Comparison of ENCODE assay signal across 22 mouse cellular contexts in the genomic region with DNA sequence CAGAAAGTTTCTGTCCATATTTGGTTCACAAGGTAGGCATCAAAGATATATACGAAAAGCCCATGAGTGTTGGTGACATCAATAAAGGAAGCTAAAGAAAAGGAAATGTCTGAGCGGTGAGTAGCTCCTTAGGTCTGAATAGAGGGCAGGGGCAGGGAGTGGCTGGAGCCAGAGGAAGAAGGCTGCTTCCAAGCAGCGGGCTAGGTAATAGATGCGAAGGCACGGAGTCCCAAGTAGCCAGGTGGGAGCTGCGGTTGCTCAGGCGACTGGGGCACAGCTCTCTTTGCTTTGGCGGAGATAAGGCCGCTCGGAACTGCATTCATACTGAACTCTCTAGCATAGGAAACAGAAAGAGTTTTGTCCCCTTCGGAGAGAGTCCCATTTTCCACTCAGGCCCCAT.
DNase-seq lines count a peak whose midpoint lies in the region; ATAC-seq and TF ChIP-seq lines count a peak whose summit lies in the region.
"Had no signal": no experiment of that assay in that cellular context is flagged by ENCODE, and none has a peak within 500 bp of the region (broad histone marks: within the 10 kb centered on the region; RNA-seq: fewer than 3 reads in every experiment).

No protein-coding gene starts in this region.

- no peak for TF ChIP-seq CTCF in lung, embryonic 14.5 days (IDR thresholded peaks at IDR 0.05; ENCODE audit: low read depth)
- no peak for TF ChIP-seq CTCF in stomach, postnatal 0 days (IDR thresholded peaks at IDR 0.05; ENCODE audit: low read depth)

- ATAC-seq in lung, embryonic 14.5 days (ENCODE audit: insufficient read depth): peak; percentile 24; the same call in 1 of the 2 replicates
- no peak for ATAC-seq in stomach, postnatal 0 days (ENCODE audit: low FRiP score, low TSS enrichment)
- ATAC-seq: forebrain, embryonic 15.5 days; inflammation-experienced regulatory T-cells, adult 6 months; midbrain, embryonic 15.5 days had no signal

- peak overlapping the region; percentile 6; the same call in 1 of the 2 replicates for H3K27ac ChIP-seq in lung, embryonic 14.5 days (ENCODE audit: low read depth)
- no peak overlapping the region for H3K27ac ChIP-seq in stomach, postnatal 0 days (replicated peaks)
- H3K27ac ChIP-seq: forebrain, embryonic 15.5 days; heart, adult 2 months; heart, embryonic 13.5 days; hindbrain, embryonic 12.5 days; midbrain, embryonic 15.5 days had no signal

- no peaks in the 10 kb centered on the region for H3K4me1 ChIP-seq in lung, embryonic 14.5 days (ENCODE audit: insufficient read depth)
- H3K4me1 ChIP-seq in stomach, postnatal 0 days (replicated peaks; ENCODE audit: control insufficient read depth, insufficient read depth): no peaks in the 10 kb centered on the region
- H3K4me1 ChIP-seq: heart, embryonic 13.5 days had no signal

- H3K36me3 ChIP-seq in lung, embryonic 14.5 days (ENCODE audit: insufficient read depth): no peaks in the 10 kb centered on the region
- H3K36me3 ChIP-seq in stomach, postnatal 0 days (ENCODE audit: control insufficient read depth, insufficient read depth, low read length): no peaks in the 10 kb centered on the region
- H3K36me3 ChIP-seq: forebrain, embryonic 15.5 days; heart, embryonic 13.5 days; hindbrain, embryonic 12.5 days; midbrain, embryonic 15.5 days had no signal

- H3K4me2 ChIP-seq in lung, embryonic 14.5 days: no peak overlapping the region
- H3K4me2 ChIP-seq in stomach, postnatal 0 days (replicated peaks; ENCODE audit: low read depth): no peak overlapping the region; the same call in 1 of the 2 replicates
- H3K4me2 ChIP-seq: forebrain, embryonic 15.5 days; heart, embryonic 13.5 days; hindbrain, embryonic 12.5 days; midbrain, embryonic 15.5 days had no signal

- H3K4me3 ChIP-seq in lung, embryonic 14.5 days (ENCODE audit: low read depth, low read length): no peak overlapping the region
- H3K4me3 ChIP-seq in stomach, postnatal 0 days (ENCODE audit: low read depth, low read length): no peak overlapping the region
- H3K4me3 ChIP-seq: forebrain, embryonic 15.5 days; heart, adult 2 months; heart, embryonic 13.5 days; hindbrain, embryonic 12.5 days; midbrain, embryonic 15.5 days had no signal

- TF ChIP-seq EP300 in stomach, postnatal 0 days (optimal IDR thresholded peaks at IDR 0.05): no peak

- peak; percentile 80 for DNase-seq in heart, adult 11 months
- DNase-seq in heart, postnatal 4 days: no peak
- DNase-seq in lung, embryonic 14.5 days: peak; percentile 35
- DNase-seq in lung, adult 18-20 months: no peak
- peak; percentile 17 for DNase-seq in ZHBTc4 (ENCODE audit: low read depth, low spot score)
- peak; percentile 39 for DNase-seq in stomach, postnatal 0 days (ENCODE audit: low spot score)
- DNase-seq in embryo, embryonic 10 days (ENCODE audit: low spot score): no peak
- DNase-seq: adrenal gland, adult 2 months; cerebellum, adult 2 months; cerebellum, postnatal 25 days; gastrocnemius, postnatal 14 days; heart, adult 2 months; heart, postnatal 14 days; kidney, adult 8-10 months; lung, postnatal 4 days; thymus, adult 18-20 months; thymus, postnatal 36 days had no signal

- 63% methylated on average over 11 of the region's 11 CpGs for WGBS in lung, embryonic 14.5 days
- WGBS in stomach, postnatal 0 days: 60% methylated on average over 11 of the region's 11 CpGs

- no peaks in the 10 kb centered on the region for H3K27me3 ChIP-seq in lung, embryonic 14.5 days (ENCODE audit: insufficient read depth, low read length)
- no peaks in the 10 kb centered on the region for H3K27me3 ChIP-seq in stomach, postnatal 0 days (ENCODE audit: control insufficient read depth, insufficient read depth, low read length)
- H3K27me3 ChIP-seq: forebrain, embryonic 15.5 days; heart, embryonic 13.5 days; hindbrain, embryonic 12.5 days; midbrain, embryonic 15.5 days had no signal

- no peaks in the 10 kb centered on the region for H3K9me3 ChIP-seq in lung, embryonic 14.5 days (ENCODE audit: low read depth, low read length)
- no peaks in the 10 kb centered on the region for H3K9me3 ChIP-seq in stomach, postnatal 0 days (ENCODE audit: control insufficient read depth, low read length)
- H3K9me3 ChIP-seq: forebrain, embryonic 15.5 days; hindbrain, embryonic 12.5 days; midbrain, embryonic 15.5 days had no signal

- H3K9ac ChIP-seq in lung, embryonic 14.5 days: no peak overlapping the region
- no peak overlapping the region for H3K9ac ChIP-seq in stomach, postnatal 0 days (ENCODE audit: low read length)
- H3K9ac ChIP-seq: forebrain, embryonic 15.5 days; heart, embryonic 13.5 days; hindbrain, embryonic 12.5 days; midbrain, embryonic 15.5 days had no signal

Comparison
In these comparisons a context has a peak if more than half of its experiments do, and no peak if none do; other contexts are left out.
1. DNase-seq: peak in heart, adult 11 months (single experiment), lung, embryonic 14.5 days (single experiment), ZHBTc4 (single experiment) and stomach, postnatal 0 days (single experiment); none in heart, postnatal 4 days (single experiment), lung, adult 18-20 months (0 of 2) and embryo, embryonic 10 days (single experiment).